Mouse (Mus musculus) thymus, postnatal 25 days (tissue): ENCODE data around the gene Clec2d.
"Not testable (repeated sequence)": the region's sequence is repeated elsewhere in the genome, so short reads cannot be mapped to it uniquely, and the experiment has no call there.

Experiments
- DNase-seq: peaks from one replicate; pipeline ENCODE4 v3.0.0; 2022

The Clec2d gene

DNA sequence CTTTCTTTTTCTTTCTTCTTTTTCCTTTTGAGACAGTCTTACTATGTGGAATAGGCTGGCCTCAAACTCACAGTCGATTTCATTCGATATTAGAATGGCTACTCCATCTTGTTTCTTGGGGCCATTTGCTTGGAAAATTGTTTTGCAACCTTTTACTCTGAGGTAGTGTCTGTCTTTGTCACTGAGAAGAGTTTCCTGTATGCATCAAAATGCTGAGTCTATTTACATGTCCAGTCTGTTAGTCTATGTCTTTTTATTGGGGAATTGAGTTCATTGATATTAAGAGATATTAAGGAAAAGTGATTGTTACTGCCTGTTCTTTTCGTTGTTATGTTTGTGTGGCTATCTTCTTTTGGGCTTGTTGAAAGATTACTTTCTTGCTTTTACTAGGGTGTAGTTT, 7.4 kb downstream of the Clec2d start:
- DNase-seq: not testable (repeated sequence)

DNA sequence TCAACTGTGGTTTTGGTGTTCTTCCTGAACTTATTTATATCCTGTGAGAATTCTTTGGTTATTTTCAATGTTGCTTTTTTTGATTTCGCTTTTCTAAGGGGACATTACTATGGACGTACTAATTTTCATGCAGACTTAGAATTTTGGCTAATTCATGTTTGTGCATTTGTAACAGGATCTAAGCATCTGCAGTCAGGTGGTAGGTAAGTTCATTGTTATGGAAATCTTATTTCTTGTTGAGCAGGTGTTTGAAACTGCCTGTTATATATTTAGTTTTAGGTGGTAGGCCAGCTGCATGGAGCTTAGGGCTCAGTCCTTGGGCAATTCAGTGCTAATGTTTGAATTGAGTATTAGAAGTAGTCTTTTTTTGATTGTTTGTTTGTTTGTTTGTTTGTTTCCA, 13.0 kb downstream of the Clec2d start:
- no peak for DNase-seq

DNA sequence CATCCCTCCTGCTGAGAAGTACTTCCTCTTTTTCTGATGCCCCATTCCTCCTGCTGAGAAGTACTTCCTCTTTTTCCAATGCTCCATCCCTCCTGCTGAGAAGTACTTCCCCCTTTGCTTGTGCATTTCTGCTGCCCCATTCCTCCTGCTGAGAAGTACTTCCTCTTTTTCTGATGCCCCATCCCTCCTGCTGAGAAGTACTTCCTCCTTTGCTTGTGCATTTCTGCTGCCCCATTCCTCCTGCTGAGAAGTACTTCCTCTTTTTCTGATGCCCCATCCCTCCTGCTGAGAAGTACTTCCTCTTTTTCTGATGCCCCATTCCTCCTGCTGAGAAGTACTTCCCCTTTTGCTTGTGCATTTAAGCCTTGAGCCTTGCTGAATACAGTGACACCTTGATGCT, 19.7 kb downstream of the Clec2d start:
- DNase-seq: not testable (repeated sequence)

DNA sequence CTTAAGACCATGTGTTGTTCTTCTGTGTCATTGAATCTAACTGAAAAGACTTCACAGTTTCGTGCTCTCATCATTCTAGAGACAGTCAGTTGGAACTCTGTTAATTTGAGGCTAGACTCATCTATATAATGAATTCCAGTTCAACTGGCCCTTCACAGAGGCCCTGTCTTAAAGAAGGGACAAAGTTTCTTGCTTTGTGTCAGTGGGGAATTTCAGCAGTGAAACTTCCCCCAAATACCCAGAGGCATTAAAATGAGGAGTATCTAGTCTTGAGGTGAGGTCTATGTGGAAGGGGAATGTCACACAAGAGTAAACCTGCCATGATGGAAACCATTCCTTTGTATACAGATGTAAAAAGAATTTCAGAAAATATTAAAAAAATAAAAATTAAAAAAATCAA, 21.9 kb downstream of the Clec2d start:
- DNase-seq: no peak

DNA sequence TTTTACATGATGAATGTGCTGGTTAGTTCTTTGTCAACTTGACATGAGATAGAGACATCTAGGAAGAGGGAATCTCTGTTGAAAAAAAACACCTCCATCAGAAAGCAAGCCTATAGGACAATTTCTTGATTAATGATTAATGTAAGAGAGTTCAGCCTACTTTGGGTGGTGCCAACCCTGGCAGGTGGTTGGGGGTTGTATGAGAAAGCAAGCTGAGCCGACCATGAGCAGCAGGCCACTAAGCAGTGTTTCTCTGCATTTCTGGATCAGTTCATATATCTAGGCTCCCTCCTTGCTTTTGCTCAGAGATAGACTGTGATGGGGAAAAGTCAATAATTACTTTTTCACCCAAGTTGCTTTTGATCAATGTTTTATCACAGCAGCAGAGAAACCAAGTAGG, 23.9 kb downstream of the Clec2d start:
- no peak for DNase-seq

DNA sequence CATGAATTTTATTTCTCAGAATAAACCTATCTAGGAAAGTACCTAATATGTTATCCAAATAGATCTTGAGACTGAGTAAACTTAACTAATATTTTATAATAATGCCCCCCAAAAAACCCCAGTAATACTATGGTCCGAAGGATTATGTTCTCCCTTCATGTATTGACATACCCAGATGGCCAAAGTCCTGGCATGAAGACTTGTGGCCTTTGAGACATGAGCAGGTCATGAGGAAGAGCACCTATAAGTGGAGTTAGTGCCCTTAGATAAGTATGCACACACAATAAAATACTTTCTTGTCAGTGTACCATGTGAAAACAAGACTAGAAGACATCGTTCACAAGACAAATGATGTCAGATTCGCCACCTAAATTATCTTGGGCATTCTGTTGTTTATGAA, 24.4 kb downstream of the Clec2d start:
- DNase-seq: no peak

DNA sequence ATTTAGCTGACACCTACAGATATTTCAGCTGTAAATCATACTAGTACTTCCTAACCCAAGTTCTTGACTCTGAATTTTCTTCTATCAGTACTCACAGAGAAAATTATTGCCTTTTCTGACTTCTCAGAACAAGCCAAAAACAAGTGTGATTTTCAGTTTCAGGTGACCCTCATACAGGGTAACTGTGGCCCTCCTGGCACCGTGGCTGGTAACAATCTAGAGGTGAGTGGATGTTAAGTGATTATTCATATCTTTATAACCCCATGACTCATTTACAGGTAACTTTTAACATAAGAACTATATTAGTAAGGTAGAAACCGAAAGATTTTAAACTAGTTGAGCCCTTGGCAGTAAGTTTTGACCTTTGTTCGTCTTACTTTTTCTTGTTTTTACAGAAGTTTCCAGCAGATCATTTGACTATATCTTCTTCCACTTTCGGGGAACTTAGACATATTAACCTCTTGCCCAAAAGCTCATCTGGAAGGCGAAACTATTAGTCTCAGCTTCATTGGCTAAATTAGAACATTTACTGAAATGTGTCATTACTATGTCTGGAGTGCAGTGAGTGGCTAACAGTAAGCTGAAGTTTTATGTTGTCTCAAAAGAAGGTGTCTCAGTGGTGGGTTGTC, 28.6 kb downstream of the Clec2d start:
- DNase-seq: no peak

DNA sequence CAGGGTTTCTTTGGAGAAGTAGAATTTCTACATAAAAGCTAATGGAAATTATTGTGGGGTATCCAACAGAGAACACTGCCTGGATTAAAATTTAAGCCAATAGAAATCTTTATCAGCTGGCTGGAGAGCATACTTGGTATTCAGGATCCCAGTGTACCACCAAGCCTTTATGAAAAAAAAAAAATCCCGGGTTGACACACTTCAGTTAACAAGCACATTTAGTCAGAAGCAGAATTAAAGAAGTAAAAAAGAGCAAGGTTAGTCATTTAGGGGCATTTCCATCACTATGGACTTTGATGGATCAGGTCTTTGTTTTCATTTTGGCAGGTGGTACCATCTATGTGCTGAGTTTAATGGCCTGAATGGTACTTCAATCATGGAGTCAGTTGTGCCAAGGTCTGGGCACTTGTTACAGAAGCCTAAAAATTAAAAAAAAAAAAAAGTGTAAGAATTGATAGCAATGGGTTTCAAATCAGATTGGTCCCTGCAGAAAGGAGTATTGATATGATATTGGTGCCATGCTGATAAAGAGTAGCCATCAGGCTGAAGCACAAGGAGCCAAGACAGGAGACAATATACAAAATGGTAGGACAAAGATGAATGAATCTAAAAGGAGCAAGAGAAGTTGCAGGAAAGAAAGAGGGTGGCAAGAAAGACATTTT, 29.5 kb downstream of the Clec2d start:
- no peak for DNase-seq

DNA sequence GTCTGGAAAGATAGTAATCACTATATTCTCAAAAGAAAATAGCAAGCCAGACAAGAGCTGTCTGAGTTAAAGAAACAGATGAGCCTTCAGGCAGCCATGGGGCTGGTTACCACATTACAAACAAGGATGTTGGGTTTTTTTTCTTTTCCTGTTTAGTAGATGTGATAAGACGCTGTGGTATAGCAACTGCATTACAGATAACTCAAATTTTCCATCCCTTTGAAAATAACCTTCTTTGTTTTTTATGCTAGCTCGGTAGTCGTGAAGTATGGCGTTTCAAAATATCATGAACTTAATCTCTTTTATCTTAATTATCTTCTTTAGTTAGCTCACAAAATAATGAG, 30.0 kb downstream of the Clec2d start:
- DNase-seq: no peak

DNA sequence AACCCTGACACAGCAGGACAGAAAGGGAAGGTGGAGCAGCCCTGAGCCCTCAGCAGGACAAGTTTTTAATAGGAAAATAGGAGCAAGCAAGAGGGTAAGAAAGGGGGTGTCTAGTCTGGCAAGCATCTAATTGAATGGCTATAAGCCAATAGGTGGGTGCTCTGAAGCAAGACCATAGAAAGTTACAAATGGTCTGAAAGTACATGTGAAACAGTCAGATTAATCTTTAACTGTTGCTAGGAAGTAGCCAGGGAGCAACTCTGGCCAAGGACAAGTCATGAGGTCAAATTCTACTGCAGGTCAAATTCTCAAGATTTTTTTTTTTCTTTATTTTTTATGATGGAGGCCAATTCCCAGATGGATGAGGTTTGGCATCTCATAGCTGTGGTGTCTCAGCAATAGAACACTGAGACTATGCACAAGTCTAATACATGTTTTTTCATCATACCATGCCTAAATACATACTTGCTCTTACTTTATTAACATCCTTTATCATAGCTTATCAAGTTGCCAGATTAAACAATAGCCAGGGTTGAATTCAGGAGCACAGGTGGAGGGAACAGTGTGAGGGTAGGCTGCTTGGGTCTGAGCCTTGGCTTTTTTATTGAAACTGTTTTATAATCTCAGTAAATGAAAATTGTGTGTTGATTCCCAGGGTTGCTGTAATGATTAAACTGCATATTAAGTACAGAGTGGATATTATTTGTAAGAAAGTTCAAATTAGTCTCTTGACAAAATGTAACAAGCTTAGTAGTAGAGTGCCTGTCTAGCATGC, 32.2 kb downstream of the Clec2d start:
- DNase-seq: no peak

DNA sequence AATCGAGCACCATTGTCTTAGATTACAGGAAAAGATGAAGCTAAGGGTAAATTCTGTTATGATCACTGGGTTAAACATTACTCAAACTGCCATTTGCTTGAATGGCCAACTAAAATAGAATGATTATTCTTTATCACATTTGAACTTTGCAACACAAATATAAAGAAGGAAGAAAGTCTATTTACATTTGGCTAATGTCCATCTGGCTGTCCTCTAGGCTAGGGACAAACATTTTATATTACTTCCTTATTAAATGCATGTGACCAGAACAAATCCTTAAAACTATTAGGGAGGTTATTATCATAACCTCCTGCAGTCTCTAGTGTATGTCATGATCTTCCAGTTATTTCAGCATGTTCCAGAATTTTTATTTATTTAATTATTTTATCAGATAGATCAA, 33.1 kb downstream of the Clec2d start:
- DNase-seq: no peak

DNA sequence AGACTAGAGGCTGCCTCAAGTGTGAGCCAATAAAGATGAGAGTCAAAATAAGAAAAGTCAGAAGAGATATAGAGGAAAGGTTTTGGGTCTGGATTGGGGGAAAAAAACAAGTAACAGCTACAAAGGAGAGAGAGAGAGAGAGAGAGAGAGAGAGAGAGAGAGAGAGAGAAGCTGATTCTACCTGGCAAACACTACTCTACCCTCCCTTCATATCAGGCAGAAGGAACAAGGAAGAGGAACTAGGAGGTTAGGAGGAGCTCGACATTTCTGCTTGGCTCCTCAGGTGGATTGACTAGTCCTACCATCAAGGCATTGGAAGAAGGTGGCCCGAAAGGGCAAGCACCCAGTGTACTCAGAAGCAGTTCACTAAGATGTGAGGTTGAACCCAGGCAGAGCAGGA, 33.8 kb downstream of the Clec2d start:
- no peak for DNase-seq

DNA sequence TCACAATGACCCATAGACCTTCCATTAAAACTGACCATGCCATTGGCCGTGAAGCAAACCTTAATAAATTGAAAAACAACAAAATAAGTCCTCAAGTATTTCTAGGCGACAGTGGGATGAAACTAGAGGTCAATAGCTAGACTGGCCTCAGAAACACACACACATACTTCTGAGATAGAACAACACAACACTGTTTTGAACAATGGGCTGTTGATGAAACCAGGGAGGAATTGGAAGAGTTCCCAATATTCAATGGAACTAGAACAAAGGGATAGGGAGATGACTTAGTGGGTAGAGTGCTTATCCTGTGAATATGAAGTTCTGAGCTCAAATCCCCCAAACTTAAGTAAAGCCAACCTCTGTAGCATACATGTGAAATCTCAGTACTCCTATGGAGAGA, 34.6 kb downstream of the Clec2d start:
- DNase-seq: no peak

DNA sequence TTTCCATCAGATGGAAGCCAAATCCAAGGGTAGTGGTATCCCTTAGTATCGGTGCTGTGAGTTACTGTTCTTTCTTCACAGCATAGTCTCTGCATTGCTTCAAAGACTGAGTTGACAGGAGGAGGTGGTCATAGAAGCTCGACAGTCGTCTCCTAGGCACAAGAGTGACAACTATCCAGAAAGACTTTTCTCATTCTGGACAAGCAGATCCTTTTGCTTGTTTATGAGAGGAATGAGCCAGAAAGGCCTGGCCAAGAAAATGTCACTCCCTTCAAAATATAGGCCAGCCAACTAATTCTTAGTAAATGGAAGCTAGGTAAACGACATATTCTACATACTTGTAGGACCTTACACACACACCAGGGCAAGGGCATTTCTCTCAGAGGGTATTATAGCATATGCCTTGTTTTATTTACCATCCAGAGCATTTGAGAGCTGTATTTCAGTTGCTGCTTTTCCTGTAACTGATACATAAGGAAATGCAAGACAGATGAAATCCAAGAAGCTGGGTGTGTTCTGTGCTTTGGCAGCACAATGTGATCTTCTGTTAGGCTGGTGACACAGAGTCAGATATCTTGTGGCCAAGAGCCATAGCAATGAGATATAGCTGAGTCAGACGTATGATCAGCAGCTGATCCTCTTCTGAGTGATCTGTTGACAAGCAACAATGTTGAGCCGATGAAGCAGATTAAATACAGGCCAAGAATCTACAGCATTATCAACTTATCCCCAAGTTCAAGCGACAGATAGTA, 35.6 kb downstream of the Clec2d start:
- DNase-seq: no peak

DNA sequence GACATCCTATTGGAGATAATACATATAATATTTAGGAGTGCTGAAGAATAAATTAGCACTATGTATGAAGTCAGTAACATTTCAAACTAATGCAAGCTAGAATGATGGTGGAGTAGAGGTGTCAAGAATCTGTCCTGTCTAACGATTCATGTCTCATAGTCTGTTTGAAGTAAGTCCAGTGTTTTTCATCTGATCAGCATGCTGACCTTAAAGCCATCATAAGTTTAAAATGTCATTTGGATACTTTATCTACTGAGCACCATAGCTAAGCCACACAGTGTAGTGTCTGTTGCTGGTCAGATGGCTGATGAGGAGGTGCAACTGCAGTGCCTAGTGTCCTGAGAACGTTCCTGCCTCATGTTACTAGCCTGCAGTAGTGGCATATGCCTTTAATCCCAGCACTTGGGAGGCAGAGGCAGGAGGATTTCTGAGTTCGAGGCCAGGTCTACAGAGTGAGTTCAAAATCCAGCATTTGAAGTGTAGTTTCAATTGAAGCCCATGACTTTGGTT, 36.4 kb downstream of the Clec2d start:
- no peak for DNase-seq

DNA sequence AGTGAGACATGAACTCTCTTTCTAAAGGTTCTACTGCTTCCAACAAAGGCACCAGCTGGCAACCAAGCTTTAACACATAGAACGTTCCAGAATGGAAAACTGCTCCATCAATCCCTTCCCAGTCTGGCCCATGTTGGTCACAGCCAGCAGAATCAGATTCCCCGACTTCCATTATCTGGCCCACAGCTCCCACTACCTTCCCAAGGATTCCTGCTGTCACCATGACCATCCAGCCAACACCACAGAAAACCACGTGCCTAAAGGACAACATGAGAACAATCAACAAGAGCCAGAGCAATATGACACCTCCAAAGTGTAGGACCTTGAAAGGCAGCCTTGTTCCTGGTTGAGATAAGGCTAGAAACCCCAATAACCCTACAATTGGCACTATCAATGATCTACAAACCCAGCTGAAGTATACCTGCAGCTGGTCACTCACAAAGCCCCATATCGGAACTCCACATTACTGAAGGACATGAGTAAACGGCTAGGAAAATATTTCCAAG, 37.8 kb downstream of the Clec2d start:
- no peak for DNase-seq

DNA sequence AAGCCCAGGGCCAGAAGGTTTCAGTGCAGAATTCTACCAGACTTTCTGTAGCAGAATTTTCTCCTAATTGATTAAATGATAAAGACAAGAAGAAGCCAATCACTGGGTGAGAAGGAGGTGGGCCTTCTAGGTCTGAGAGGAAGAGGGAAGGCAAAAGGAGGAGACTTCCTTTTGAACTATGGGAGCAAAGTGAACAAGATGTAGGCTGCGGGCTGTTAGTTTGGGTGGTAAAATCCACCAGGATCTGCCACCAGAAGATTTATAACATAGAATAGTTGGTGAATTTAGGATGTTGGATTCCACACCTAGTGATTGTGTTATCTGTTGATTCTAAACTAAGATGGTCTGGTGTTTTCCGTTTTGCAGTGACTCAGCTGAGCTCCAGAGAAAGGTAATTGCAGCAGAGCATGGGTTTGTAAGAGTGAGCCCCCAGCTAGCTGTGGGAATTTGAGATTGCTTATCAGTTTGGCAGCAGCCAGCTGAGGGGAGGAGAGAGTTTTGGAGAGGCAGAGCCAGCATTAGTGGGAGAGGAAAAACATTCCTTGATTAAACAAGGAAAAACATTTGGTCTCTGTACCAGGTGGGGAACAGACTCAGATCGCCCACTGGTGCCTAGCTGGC, 39.6 kb downstream of the Clec2d start:
- no peak for DNase-seq

DNA sequence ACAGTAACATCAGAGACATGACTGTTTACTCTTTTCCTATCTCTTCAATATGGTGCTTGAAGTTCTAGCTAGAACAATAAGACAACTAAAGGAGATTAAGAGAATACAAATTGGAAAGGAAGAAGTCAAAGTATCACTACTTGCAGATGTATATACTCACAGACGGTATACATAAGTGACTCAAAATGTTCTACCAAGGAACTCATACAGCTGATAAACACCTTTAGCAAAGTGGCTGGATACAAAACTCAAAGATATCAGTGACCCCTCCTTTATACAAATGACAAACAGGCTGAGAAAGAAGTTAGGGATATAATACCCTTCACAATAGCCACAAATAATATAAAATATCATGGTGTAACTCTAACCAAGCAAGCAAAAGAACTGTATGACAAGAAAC, 40.6 kb downstream of the Clec2d start:
- no peak for DNase-seq

DNA sequence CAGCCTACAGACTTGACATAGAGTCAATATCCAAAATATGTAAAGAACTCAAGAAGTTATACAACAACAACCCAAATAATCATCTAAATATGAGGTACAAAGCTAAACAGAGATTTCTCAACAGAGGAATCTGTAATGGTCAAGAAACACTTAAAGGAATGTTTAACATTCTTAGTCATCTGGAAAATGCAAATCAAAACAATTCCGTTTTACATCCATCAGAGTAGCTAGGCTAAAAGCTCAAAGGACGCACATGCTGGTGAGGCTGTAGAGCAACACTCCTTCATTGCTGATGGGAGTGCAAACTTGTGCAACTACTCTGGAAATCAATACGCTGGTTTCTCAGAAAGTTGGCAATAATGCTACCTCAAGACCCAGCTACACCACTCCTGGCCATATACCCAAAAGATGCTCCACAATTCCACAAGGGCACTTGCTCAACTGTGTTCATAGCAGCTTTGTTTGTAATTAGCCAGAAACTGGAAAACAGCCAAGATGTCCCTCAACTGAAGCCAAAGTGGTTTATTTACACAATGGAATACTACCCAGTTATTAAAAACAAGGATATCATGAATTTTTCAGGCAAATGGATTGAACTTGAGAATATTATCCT, 41.9 kb downstream of the Clec2d start:
- no peak for DNase-seq

DNA sequence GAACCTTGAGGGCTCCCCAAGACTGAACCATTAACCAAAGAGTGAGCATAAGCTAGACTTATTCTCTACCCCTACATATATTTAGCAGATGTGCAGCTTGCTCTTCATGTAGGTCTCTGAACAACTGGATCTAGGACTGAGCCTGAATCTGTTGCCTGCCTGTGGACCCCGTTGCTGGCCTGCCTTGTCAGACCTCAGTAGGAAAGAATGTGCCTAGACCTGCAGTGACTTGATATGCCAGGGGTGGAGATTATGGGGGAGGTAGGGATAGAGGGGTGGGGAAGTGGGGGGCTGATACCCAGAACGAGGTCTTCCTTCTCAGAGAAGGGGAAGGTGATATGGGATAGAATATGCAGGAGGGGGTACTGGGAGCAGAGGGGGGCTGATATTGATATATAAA, 43.2 kb downstream of the Clec2d start:
- no peak for DNase-seq

DNA sequence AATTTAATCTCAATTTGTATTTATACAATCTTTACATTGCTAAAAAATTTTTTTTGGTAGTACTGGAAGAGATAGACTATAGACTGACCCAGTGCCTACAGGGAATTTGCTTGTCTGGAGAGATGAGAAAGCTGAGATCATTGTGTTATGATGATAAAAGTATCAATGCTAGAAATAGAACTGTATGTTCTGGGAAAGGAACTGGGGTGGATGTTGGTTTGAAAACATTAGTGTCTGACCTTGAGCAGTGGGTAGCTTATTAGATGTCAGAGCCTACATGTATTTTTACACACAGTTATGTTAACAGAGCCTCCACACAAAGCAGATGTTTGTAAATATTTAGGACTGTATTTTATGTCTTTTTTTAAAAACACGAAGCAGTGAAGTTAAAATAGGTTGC, 43.7 kb downstream of the Clec2d start:
- no peak for DNase-seq

DNA sequence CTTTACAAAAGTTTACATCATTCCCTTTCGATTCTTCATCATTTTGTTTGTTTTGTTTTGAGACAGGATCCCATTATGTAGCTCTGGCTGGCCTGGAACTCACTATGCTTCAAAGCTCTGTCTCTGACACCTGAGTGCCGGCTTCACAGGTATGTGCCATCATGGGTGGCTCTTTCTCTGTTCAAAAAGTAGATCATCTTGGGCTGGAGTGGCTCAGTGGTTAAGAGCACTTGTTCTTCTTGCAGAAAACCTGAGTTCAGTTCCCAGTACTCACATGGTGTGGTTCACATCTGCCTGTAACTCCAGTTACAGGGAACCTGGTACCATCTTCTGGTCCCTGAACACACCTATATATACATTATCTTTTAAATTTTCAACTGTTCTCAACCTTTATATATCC, 44.7 kb downstream of the Clec2d start:
- no peak for DNase-seq
